Mouse (Mus musculus) stomach, postnatal 0 days (tissue): ENCODE results near the gene Dagla. TPM values are rescaled to one million over a fixed set of nuclear protein-coding genes. Genes with fewer than 3 reads are reported as not detected.

Experiments used
- ATAC-seq: fragments of 200-750 bp; cut with Nextera tagmentation; 2 replicates; pipeline ENCODE4 v1.8.0; 2017; ENCODE audit not compliant: low FRiP score, low TSS enrichment
- DNase-seq: peaks from one replicate; pipeline ENCODE4 v3.0.0-alpha.2; 2016; ENCODE audit warnings: low spot score
- H3K27ac ChIP-seq: fragments of 300-500 bp; sonication (generic); replicated peaks from 2 replicates; pipeline ENCODE4 v1.5.1; 2014; ENCODE audit warnings: mild to moderate bottlenecking, control low read depth
- H3K27me3 ChIP-seq: fragments of 300-500 bp; sonication (generic); 2 replicates; pipeline ENCODE4 v1.6.1; 2014; ENCODE audit warnings: low read length; ENCODE audit not compliant: control insufficient read depth, insufficient read depth
- H3K36me3 ChIP-seq: fragments of 300-500 bp; sonication (generic); 2 replicates; pipeline ENCODE4 v1.6.1; 2014; ENCODE audit warnings: low read length, mixed read lengths; ENCODE audit not compliant: control insufficient read depth, insufficient read depth
- H3K4me1 ChIP-seq: fragments of 300-500 bp; sonication (generic); replicated peaks from 2 replicates; pipeline ENCODE4 v1.6.1; 2014; ENCODE audit warnings: antibody characterized with exemption; ENCODE audit not compliant: control insufficient read depth, insufficient read depth
- H3K4me2 ChIP-seq: fragments of 300-500 bp; sonication (generic); replicated peaks from 2 replicates; pipeline ENCODE4 v1.6.1; 2014; ENCODE audit warnings: low read depth, mild to moderate bottlenecking, control low read depth, moderate library complexity
- H3K4me3 ChIP-seq: fragments of 300-500 bp; sonication (generic); 2 replicates; pipeline ENCODE4 v1.5.1; 2014; ENCODE audit warnings: low read depth, low read length, control low read depth
- H3K9ac ChIP-seq: fragments of 300-500 bp; sonication (generic); 2 replicates; pipeline ENCODE4 v1.6.1; 2014; ENCODE audit warnings: mild to moderate bottlenecking, low read length, control low read depth, mixed read lengths
- H3K9me3 ChIP-seq: fragments of 300-500 bp; sonication (generic); 2 replicates; pipeline ENCODE4 v1.6.1; 2016; ENCODE audit warnings: low read length; ENCODE audit not compliant: control insufficient read depth
- CTCF ChIP-seq: IDR thresholded peaks from 2 replicates; pipeline ENCODE4 v1.5.1; 2016; ENCODE audit warnings: antibody characterized with exemption, low read depth, mild to moderate bottlenecking, moderate library complexity
- EP300 ChIP-seq: optimal IDR thresholded peaks from 2 replicates; pipeline ENCODE3; 2016; ENCODE audit warnings: antibody characterized with exemption
- WGBS: fragments of 180-500 bp; shearing (Covaris S2); extraction: QIAGEN DNeasy Blood & Tissue Kit; methylation state at CpG from one replicate; pipeline ENCODE4 v1.1.7; 2014; 5-methylcytosine and 5-hydroxymethylcytosine counted together
- polyA plus RNA-seq: library from polyadenylated mRNA; unstranded; fragments of >200 nt; fragmentation: Nextera tagmentation; extraction: Ambion mirVana; gene quantifications from 2 replicates; pipeline ENCODE4 v1.2.1, GENCODE M21; 2015

Dagla gene
- polyA plus RNA-seq, 1 experiment from 2014 or later = 1.3 TPM

DNA sequence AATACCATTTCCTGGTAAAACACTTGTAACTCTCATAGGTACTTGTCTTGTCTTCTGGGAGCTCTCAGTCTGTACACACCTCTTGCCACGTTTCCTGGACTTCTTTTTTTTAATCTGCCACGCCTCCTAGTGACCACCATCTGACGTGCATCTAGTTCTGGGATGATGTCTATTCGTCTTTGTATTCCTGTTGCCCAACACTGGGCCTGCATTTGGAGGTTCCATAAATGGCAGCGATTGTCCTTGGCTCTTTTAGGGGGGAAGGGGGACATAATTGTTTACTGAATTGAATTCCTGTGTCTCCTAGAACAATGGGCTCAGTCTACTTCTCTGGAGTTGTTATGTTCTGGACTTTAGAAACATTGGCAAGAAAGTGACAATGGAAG lies 100.1 kb downstream of the Dagla start:
- H3K4me2 ChIP-seq = peak overlapping the region; percentile 87
- whole genome bisulfite sequencing = 2% methylated on average over 5 of the region's 5 CpGs
- peak overlapping the region; percentile 85 for H3K9ac ChIP-seq
- H3K36me3 ChIP-seq = peaks cover 10% of the 10 kb centered on the region
- no peaks in the 10 kb centered on the region for H3K27me3 ChIP-seq
- DNase-seq (peak; percentile 48), ATAC-seq (peak; percentile 47)
- no peaks in the 10 kb centered on the region for H3K9me3 ChIP-seq
- H3K4me1 ChIP-seq = no peaks in the 10 kb centered on the region
- TF ChIP-seq EP300 (no peak), CTCF (peak; percentile 65)
- peak overlapping the region; percentile 84 for H3K4me3 ChIP-seq
- peak overlapping the region; percentile 88 for H3K27ac ChIP-seq

DNA sequence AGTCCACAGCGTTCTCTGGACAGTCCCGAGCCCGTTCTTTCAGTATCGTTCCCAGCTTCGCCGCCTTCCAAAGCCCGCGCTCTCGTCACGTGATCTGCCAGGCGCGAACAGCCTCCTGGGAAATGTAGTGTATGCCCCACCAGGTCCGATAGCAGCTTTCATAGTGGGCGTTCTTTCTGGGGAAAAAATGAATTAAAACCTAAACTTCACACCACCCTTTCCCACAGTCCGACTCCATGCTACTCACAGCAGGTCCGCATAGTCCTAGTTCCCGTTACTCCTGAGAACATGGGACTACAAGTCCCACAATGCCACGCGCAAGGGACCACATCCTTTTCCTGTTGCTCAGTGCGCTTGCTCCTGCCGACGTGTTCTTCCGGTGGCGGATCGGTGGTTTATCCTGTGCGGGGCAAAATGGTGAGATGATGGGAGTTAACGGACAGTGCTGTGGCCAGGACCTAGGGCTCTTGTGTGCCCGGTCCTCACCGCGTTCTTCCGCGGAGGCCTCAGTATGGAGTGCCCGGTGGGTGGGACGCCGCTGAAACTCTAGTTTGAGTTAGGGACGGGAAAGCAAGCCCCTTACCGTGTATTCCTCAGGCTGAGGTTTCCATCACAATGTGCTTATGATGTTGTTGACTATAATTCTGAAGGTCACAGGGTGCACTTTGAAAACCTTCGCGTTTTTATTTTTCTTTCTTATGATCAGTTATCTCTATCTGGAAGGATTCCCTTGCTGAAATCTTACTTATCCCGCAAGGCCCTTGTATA lies 100.6 kb downstream of the Dagla start, which contains the start of the genes Tmem258 and Fen1:
Gene Tmem258, plus strand, starts transcription at position 167 of the 768 bp plus-strand sequence.
Gene Fen1, minus strand, starts transcription at position 322 of the 768 bp plus-strand sequence.
- Histone ChIP-seq H3K36me3 (peaks cover 14% of the 10 kb centered on the region), H3K4me1 (no peaks in the 10 kb centered on the region), H3K27ac (peak within 1 kb of the TSS; percentile 88), H3K4me3 (peak within 1 kb of the TSS; percentile 84), H3K9me3 (no peaks in the 10 kb centered on the region), H3K9ac (peak within 1 kb of the TSS; percentile 85), H3K4me2 (peak within 1 kb of the TSS; percentile 87), H3K27me3 (no peaks in the 10 kb centered on the region)
- peak; percentile 90 for DNase-seq
- ATAC-seq = peak; percentile 88
- no peak for TF ChIP-seq CTCF
- TF ChIP-seq EP300 = no peak
- under 1% methylated on average over 40 of the region's 40 CpGs for WGBS

DNA sequence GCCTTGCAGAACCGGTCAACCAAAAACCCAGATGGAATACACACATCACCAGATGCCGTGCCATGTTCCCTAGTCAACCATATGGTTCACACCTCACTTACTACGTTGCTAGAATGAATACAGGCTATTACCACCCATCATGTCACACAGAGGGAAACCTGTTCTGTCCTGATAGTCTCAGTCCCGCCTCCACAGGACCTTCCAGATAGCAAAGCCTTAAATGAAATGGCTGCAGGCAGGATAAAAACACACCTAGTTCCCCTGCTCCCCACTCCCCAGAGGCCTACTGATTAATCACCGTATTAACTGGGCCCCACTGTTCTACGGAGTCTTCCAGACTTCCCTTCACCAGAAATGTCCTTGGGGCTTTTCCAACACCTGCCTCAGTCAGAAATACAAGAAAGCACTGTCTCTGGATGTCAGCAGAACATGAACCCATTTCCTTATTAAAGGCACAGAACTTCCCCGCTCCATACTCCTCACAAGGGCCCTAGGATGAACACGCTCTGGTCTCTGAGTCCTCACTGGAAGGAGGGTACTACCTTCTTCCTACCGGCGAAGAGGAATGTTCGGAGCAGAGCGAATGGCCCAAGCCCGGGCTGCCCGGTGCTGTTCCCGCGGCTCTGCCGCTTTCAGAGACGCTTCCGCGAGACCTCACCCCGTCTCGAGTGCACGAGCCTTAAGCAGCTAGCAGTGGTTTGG lies 101.4 kb downstream of the Dagla start:
- Histone ChIP-seq H3K9me3 (no peaks in the 10 kb centered on the region), H3K36me3 (peaks cover 12% of the 10 kb centered on the region), H3K9ac (peak overlapping the region; percentile 85), H3K27ac (peak overlapping the region; percentile 88), H3K27me3 (no peaks in the 10 kb centered on the region), H3K4me1 (no peaks in the 10 kb centered on the region), H3K4me2 (peak overlapping the region; percentile 87), H3K4me3 (peak overlapping the region; percentile 84)
- DNase-seq = no peak
- peak; percentile 43 for ATAC-seq
- WGBS = 2% methylated on average over 23 of the region's 23 CpGs
- TF ChIP-seq EP300 (no peak), CTCF (no peak)

DNA sequence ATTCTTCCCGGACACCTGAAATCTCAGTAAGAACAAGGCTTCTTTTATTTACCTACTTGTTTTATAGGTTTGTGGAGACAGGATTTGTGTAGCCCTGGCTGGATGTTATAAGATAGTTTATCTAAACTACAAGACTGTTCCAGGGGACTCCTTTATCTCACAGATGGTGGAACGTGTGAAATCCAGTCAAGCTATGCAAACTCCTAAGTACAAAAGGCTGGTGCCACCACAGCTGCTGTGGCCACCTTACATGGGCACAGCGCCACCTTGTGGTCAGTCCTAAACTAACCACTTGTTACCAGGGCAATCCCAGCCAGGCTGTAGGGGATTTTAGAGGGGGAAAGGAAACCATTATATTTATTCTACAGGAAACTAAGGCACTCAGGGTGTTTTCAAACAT lies 106.0 kb downstream of the Dagla start:
- ATAC-seq (peak; percentile 61; the same call in 1 of the 2 replicates), DNase-seq (peak; percentile 84)
- no peak for TF ChIP-seq EP300
- TF ChIP-seq CTCF = peak; percentile 94
- WGBS = 27% methylated on average over 3 of the region's 3 CpGs
- Histone ChIP-seq H3K36me3 (peaks cover 24% of the 10 kb centered on the region), H3K4me2 (no peak overlapping the region), H3K4me3 (no peak overlapping the region), H3K27ac (no peak overlapping the region), H3K9me3 (no peaks in the 10 kb centered on the region), H3K27me3 (no peaks in the 10 kb centered on the region), H3K4me1 (no peaks in the 10 kb centered on the region), H3K9ac (no peak overlapping the region)

DNA sequence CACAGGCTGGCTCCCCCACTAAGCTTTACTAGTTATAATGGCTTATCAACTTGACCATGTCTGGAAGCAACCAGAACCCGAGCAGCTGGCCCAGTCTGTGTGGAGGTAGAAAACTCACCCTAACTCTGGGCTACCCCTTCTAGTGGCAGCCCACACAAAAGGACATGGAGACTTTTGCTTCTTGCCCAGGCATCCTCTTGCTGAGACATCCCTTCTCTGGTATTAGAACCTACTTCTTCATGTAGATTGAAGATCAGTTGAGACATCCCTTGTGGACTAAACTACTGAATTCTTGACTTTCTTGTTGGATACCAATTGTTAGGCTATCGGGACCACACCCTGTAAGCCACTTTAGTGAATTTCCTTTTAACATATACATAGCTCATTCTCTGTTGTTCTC lies 106.4 kb downstream of the Dagla start:
- Histone ChIP-seq H3K9ac (no peak overlapping the region), H3K4me3 (no peak overlapping the region), H3K9me3 (no peaks in the 10 kb centered on the region), H3K36me3 (peaks cover 25% of the 10 kb centered on the region), H3K27me3 (no peaks in the 10 kb centered on the region), H3K4me2 (no peak overlapping the region), H3K4me1 (no peaks in the 10 kb centered on the region), H3K27ac (no peak overlapping the region)
- 64% methylated on average over 2 of the region's 2 CpGs for WGBS
- TF ChIP-seq EP300 (no peak), CTCF (no peak)
- DNase-seq (no peak), ATAC-seq (no peak)
